Mouse (Mus musculus): ENCODE data around the gene Pcnp. TPM values are rescaled to one million over a fixed set of nuclear protein-coding genes. Genes with fewer than 3 reads are reported as not detected.
"Not testable (repeated sequence)": the region's sequence is repeated elsewhere in the genome, so short reads cannot be mapped to it uniquely, and the experiment has no call there.

Pcnp gene
- 195 and 219 TPM in 2 replicates for polyA plus RNA-seq (2014; fragmentation: Nextera tagmentation; extraction: Ambion mirVana)

GRCm38 (mm10) chr16:56029661-56030082, at the start of gene Pcnp:
TSS of gene Pcnp (minus strand) at chr16:56029739.
- Histone ChIP-seq H3K4me2 (ENCODE audit: low read length) (peak within 1 kb of the TSS; percentile 85), H3K4me1 (replicated peaks; ENCODE audit: control insufficient read depth, insufficient read depth, low read length) (peaks cover 20% of the 10 kb centered on the region), H3K9me3 (ENCODE audit: control insufficient read depth, low read length) (no peaks in the 10 kb centered on the region), H3K27me3 (replicated peaks; ENCODE audit: control insufficient read depth, insufficient read depth, low read length) (no peaks in the 10 kb centered on the region), H3K27ac (ENCODE audit: low read depth) (peak within 1 kb of the TSS; percentile 88), H3K9ac (ENCODE audit: low read length) (peak within 1 kb of the TSS; percentile 96), H3K36me3 (ENCODE audit: control insufficient read depth, insufficient read depth, low read length) (peaks cover 49% of the 10 kb centered on the region), H3K4me3 (ENCODE audit: low read depth, low read length) (peak within 1 kb of the TSS; percentile 96)
- WGBS = 0% methylated on average over 39 of the region's 39 CpGs
- DNase-seq (ENCODE audit: low spot score) (peak; percentile 98), ATAC-seq (replicated peaks; ENCODE audit: low FRiP score, low TSS enrichment, low read depth) (peak; percentile 100)

GRCm38 (mm10) chr16:56076121-56076869, 46.8 kb upstream of the Pcnp start:
- DNase-seq (ENCODE audit: low spot score) = no peak
- peak overlapping the region; percentile 84 for H3K4me3 ChIP-seq (ENCODE audit: low read depth, low read length)
- WGBS = 13% methylated on average over 11 of the region's 11 CpGs

GRCm38 (mm10) chr16:56075222-56076111, 45.9 kb upstream of the Pcnp start:
- WGBS = 1% methylated on average over 55 of the region's 66 CpGs
- DNase-seq (ENCODE audit: low spot score) (peak; percentile 94), ATAC-seq (replicated peaks; ENCODE audit: low FRiP score, low TSS enrichment, low read depth) (peak; percentile 92)
- peak overlapping the region; percentile 62 for H3K4me2 ChIP-seq (ENCODE audit: low read length)
- peak overlapping the region; percentile 64 for H3K9ac ChIP-seq (ENCODE audit: low read length)
- H3K36me3 ChIP-seq (ENCODE audit: control insufficient read depth, insufficient read depth, low read length) = no peaks in the 10 kb centered on the region; the same call in 1 of the 2 replicates
- peak overlapping the region; percentile 84 for H3K4me3 ChIP-seq (ENCODE audit: low read depth, low read length)
- H3K27me3 ChIP-seq (replicated peaks; ENCODE audit: control insufficient read depth, insufficient read depth, low read length) = no peaks in the 10 kb centered on the region
- peak overlapping the region; percentile 84 for H3K27ac ChIP-seq (ENCODE audit: low read depth)
- peaks cover 10% of the 10 kb centered on the region; the same call in 1 of the 2 replicates for H3K4me1 ChIP-seq (replicated peaks; ENCODE audit: control insufficient read depth, insufficient read depth, low read length)
- no peaks in the 10 kb centered on the region for H3K9me3 ChIP-seq (ENCODE audit: control insufficient read depth, low read length)

More at GRCm38 (mm10) chr16:56076121-56076869, 46.8 kb upstream of the Pcnp start:
- Histone ChIP-seq H3K4me2 (ENCODE audit: low read length) (peak overlapping the region; percentile 62), H3K4me1 (replicated peaks; ENCODE audit: control insufficient read depth, insufficient read depth, low read length) (peaks cover 10% of the 10 kb centered on the region; the same call in 1 of the 2 replicates), H3K27me3 (replicated peaks; ENCODE audit: control insufficient read depth, insufficient read depth, low read length) (no peaks in the 10 kb centered on the region), H3K9ac (ENCODE audit: low read length) (peak overlapping the region; percentile 64), H3K27ac (ENCODE audit: low read depth) (peak overlapping the region; percentile 84), H3K36me3 (ENCODE audit: control insufficient read depth, insufficient read depth, low read length) (no peaks in the 10 kb centered on the region; the same call in 1 of the 2 replicates), H3K9me3 (ENCODE audit: control insufficient read depth, low read length) (no peaks in the 10 kb centered on the region)
- no peak for ATAC-seq (replicated peaks; ENCODE audit: low FRiP score, low TSS enrichment, low read depth)

- no peak for ATAC-seq (replicated peaks; ENCODE audit: low FRiP score, low TSS enrichment, low read depth)
- no peak for DNase-seq (ENCODE audit: low spot score)
- no peak overlapping the region for H3K4me2 ChIP-seq (ENCODE audit: low read length)
Measured at GRCm38 (mm10) chr16:56074565-56074964, 45.0 kb upstream of the Pcnp start.

GRCm38 (mm10) chr16:56074122-56074521, 44.6 kb upstream of the Pcnp start:
- no peak for ATAC-seq (replicated peaks; ENCODE audit: low FRiP score, low TSS enrichment, low read depth)
- no peak for DNase-seq (ENCODE audit: low spot score)
- no peak overlapping the region for H3K27ac ChIP-seq (ENCODE audit: low read depth)
- H3K4me1 ChIP-seq (replicated peaks; ENCODE audit: control insufficient read depth, insufficient read depth, low read length) = peaks cover 10% of the 10 kb centered on the region; the same call in 1 of the 2 replicates
- H3K36me3 ChIP-seq (ENCODE audit: control insufficient read depth, insufficient read depth, low read length) = no peaks in the 10 kb centered on the region; the same call in 1 of the 2 replicates
- H3K9me3 ChIP-seq (ENCODE audit: control insufficient read depth, low read length) = no peaks in the 10 kb centered on the region
- no peak overlapping the region for H3K4me2 ChIP-seq (ENCODE audit: low read length)
- 80% methylated on average over 1 of the region's 1 CpGs for WGBS
- no peaks in the 10 kb centered on the region for H3K27me3 ChIP-seq (replicated peaks; ENCODE audit: control insufficient read depth, insufficient read depth, low read length)
- H3K9ac ChIP-seq (ENCODE audit: low read length) = no peak overlapping the region
- H3K4me3 ChIP-seq (ENCODE audit: low read depth, low read length) = no peak overlapping the region

More at GRCm38 (mm10) chr16:56074565-56074964, 45.0 kb upstream of the Pcnp start:
- no peak overlapping the region for H3K9ac ChIP-seq (ENCODE audit: low read length)
- no peaks in the 10 kb centered on the region for H3K9me3 ChIP-seq (ENCODE audit: control insufficient read depth, low read length)
- no peaks in the 10 kb centered on the region for H3K27me3 ChIP-seq (replicated peaks; ENCODE audit: control insufficient read depth, insufficient read depth, low read length)
- H3K36me3 ChIP-seq (ENCODE audit: control insufficient read depth, insufficient read depth, low read length) = no peaks in the 10 kb centered on the region; the same call in 1 of the 2 replicates
- 0 out of 2 replicates have a peak overlapping the region, but pooled peaks have one; percentile 84 for H3K4me3 ChIP-seq (ENCODE audit: low read depth, low read length)
- 73% methylated on average over 5 of the region's 5 CpGs for WGBS
- peaks cover 10% of the 10 kb centered on the region; the same call in 1 of the 2 replicates for H3K4me1 ChIP-seq (replicated peaks; ENCODE audit: control insufficient read depth, insufficient read depth, low read length)
- H3K27ac ChIP-seq (ENCODE audit: low read depth) = no peak overlapping the region

- H3K36me3 ChIP-seq (ENCODE audit: control insufficient read depth, insufficient read depth, low read length); H3K9ac ChIP-seq (ENCODE audit: low read length); H3K4me2 ChIP-seq (ENCODE audit: low read length); H3K4me3 ChIP-seq (ENCODE audit: low read depth, low read length); H3K27ac ChIP-seq (ENCODE audit: low read depth); H3K9me3 ChIP-seq (ENCODE audit: control insufficient read depth, low read length); DNase-seq (ENCODE audit: low spot score); ATAC-seq (replicated peaks; ENCODE audit: low FRiP score, low TSS enrichment, low read depth); H3K27me3 ChIP-seq (replicated peaks; ENCODE audit: control insufficient read depth, insufficient read depth, low read length): not testable (repeated sequence)
- 89% methylated on average over 6 of the region's 6 CpGs for WGBS
- peaks cover 10% of the 10 kb centered on the region; the same call in 1 of the 2 replicates for H3K4me1 ChIP-seq (replicated peaks; ENCODE audit: control insufficient read depth, insufficient read depth, low read length)
Measured at GRCm38 (mm10) chr16:56073150-56073549, 43.6 kb upstream of the Pcnp start.

GRCm38 (mm10) chr16:56072533-56072932, 43.0 kb upstream of the Pcnp start:
- DNase-seq (ENCODE audit: low spot score) (no peak), ATAC-seq (replicated peaks; ENCODE audit: low FRiP score, low TSS enrichment, low read depth) (no peak)
- peaks cover 10% of the 10 kb centered on the region; the same call in 1 of the 2 replicates for H3K4me1 ChIP-seq (replicated peaks; ENCODE audit: control insufficient read depth, insufficient read depth, low read length)
- H3K4me2 ChIP-seq (ENCODE audit: low read length) = no peak overlapping the region
- H3K9me3 ChIP-seq (ENCODE audit: control insufficient read depth, low read length) = no peaks in the 10 kb centered on the region
- H3K4me3 ChIP-seq (ENCODE audit: low read depth, low read length) = no peak overlapping the region
- H3K27ac ChIP-seq (ENCODE audit: low read depth) = no peak overlapping the region
- H3K27me3 ChIP-seq (replicated peaks; ENCODE audit: control insufficient read depth, insufficient read depth, low read length) = no peaks in the 10 kb centered on the region
- WGBS = 81% methylated on average over 6 of the region's 6 CpGs
- H3K36me3 ChIP-seq (ENCODE audit: control insufficient read depth, insufficient read depth, low read length) = no peaks in the 10 kb centered on the region
- H3K9ac ChIP-seq (ENCODE audit: low read length) = no peak overlapping the region
